Mouse (Mus musculus): ENCODE data around the gene Adap1.

Gene Adap1

GRCm38 (mm10) chr5:139320424-139320823 lies 5.0 kb downstream of the Adap1 start:
- no peak for DNase-seq

GRCm38 (mm10) chr5:139317751-139318504 lies 7.5 kb downstream of the Adap1 start:
- DNase-seq = no peak

DNA sequence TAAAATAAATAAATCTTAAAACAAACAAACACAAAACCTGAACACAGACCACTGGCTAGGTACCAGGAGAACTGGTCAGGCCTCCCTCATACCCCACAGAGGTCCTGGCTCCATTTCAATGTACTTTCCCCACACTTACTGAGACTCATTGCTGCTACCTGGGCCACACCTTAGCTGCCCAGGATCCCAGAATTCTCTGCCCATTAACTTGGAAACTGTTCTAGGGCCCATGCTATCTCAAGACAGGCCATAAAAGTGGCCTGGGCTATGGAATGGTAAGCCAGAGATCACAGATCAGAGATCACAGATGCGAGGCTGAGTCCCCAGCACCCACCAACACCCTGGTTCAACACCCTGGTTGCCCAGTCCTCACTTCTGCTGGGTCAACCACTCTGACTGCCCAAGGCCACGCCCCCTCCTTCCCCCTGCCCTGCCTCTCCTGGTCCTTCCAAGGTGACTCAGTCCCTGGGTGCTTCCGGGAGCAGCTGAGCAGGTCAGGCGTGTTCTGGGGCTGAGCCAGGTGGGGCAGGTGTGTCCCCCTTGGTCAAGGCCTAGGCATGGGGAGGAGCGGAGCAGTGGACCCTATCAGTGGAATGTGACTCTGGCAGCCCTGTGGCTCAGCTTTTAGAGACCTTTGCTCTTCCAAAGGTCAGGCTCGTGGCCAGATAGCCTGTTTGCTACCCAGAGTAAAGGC lies 8.3 kb downstream of the Adap1 start:
- DNase-seq = peak; percentile 59 to 78

GRCm38 (mm10) chr5:139314941-139315642 lies 10.3 kb downstream of the Adap1 start:
- DNase-seq = peak in 1 of 2 experiments; percentile 38

GRCm38 (mm10) chr5:139313536-139313935 lies 11.9 kb downstream of the Adap1 start:
- DNase-seq = no peak

GRCm38 (mm10) chr5:139311822-139312221 lies 13.6 kb downstream of the Adap1 start:
- DNase-seq = no peak

DNA sequence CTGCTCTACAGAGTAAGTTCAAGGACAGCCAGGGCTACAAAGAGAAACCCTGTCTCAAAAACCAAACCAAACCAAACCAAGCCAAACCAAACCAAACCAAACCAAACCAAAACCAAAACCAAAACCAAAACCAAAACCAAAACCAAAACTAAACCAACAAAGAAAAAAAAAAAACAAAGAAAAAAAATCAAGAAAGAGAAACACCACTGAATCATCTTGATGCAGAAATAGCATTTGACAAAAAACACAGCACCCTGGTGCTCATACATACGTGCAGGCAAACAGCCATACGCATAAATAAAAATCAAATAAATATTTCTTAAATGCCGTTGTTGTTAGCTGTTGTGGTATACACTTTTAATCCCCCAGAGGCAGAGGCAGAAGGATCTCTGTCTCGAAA lies 14.9 kb downstream of the Adap1 start:
- DNase-seq = no peak

DNA sequence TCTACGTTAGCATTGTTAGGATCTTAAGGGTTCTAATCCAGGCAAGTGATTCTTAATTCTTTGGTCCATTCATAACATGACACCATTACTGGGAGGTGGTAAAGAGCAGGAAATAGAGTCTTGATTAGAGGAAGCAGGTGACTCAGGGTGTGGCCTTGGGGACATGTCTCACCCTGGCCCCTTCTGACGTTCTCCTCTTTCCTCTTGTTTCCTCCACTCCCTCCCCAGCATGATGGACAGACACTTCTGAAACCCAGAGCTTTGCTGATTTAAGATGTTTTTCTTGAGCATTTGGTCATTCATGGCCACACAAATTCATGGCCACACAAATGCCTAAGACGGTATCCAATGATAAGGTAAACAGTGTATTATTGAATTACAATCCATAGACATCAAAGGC lies 15.5 kb downstream of the Adap1 start:
- DNase-seq = no peak

- no peak for DNase-seq
Measured at GRCm38 (mm10) chr5:139303646-139304061, 21.8 kb downstream of the Adap1 start.

- no peak for DNase-seq
Measured at GRCm38 (mm10) chr5:139302101-139302500, 23.3 kb downstream of the Adap1 start.

DNA sequence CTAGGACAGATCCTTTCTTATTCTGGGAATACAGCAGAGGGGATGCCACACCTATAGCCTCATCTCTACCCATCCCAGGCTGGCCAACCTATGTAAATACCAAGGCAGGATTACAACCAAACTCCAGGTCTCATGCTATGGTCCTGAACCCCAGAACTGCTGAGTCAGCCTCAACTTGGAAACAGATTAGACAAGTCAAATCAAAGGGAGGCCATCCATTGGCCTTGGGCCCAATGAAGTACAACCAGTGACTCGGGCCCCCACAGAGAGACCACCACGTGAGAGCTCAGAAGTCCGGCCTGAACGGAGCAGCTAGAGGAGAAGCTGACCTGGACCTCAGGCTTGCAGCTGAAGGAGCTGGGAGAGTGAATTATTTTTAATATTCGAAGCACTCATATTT lies 27.7 kb downstream of the Adap1 start:
- DNase-seq = no peak

DNA sequence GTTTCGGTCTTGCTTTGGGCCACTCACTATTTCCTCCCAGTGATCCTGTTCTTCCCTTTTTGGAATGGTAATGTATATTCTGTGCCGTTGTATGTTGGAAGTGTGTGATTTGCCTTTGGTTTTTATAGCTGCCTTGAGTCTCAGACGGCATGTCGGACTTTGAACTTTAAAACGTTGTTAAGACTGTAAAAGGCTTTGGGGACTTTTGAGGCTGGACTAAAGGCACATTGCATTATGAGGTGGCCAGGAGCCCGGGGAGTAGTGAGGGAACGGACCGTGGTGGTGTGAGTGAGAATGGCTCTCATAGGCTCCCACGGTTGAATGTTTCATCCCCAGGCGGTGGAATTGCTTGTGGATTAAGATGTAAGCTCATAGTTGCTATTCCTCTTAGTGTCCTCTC lies 28.3 kb downstream of the Adap1 start:
- no peak for DNase-seq

- no peak for DNase-seq
Measured at GRCm38 (mm10) chr5:139294089-139294488, 31.3 kb downstream of the Adap1 start.

DNA sequence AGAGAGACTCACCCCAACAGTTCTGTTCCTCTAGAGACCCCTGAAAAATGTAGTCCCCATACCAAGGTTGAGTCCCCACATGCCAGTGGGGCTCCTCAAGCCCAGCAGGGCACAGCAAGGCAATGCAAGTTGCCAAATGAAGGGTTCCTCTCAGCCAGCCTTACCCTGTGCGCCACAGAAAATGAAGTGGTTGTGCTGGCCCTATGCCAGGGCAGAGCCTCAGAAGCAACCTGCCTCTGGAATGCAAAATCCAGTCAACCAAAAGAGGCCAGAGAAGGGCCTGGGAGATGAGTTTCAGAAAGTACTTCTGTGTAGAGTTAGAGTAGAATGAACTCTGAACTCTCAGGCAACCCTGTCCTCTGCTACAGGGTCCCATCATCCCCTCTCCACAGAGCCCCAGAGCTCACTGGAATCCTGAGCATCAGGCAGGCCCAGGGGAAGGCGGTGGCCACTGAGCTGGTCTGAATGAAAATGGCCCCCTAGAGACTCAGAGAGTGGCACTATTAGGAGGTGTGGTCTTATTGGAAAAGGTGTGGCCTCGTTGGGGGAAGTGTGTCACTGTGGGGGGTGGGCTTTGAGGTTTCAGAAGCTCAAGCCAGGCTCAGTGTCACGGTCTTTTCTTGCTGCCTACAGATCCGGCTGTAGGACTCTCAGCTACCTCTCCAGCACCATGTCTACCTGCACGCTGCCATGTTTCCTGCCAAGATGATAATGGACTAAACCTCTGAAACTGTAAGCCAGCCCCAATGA lies 33.4 kb downstream of the Adap1 start:
- DNase-seq = no peak

DNA sequence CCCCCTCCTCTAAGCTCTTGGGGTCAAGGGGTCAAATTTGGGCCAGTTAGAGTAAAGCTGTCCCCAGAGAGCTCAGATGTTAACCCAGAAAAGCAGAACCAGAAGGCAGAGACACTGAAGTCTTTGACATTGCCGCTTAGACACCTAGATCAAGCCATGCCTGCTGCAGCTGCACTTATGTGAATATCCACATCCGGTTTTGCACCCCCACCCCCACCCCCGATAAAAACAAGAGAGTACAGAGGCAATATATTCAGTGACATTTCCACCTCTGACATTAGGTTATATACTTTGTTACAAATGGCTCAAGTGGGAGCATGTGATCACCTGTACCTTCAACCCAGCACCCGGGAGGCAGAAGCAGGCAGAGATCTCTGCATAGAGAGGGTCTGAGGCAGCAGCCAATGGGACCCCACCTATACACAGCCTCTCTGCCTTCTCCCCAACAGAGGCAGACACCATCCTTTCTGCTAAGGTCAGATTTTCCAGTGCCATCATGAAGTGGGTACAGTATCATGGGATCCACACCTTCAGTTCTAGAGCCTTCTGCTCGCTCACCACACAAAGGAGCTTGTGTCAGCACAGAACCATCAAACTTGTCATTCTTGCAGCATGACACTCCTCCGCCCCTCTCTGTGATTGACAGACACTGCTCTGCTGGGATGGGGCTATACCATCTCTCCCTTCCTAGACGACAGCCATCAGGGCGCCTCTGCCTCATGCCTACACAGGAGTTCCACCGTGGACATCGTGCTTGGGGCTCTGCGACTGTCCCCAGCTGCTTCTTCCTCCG lies 34.8 kb downstream of the Adap1 start:
- no peak for DNase-seq

- DNase-seq = no peak
Measured at GRCm38 (mm10) chr5:139288591-139288990, 36.8 kb downstream of the Adap1 start.

DNA sequence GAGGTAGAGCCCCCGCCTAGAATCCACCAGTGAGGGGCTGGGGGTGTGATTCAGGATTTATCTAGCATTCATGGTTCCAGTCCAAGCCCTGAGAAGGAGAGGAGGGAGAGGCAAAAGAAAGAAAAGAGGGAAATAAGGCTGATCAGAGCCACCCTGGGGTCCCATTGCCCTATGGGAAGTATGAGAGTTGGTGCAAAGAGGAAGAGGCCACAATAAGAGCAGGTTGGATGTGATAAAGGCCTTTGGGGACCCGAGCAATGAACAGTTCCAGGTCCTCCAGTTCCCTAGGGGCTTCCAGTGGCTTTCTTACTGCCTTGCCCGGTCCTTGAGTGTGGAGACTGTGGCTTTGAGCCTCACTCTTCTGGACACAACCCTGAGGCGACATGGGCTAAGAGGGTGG lies 37.6 kb downstream of the Adap1 start:
- DNase-seq = no peak

DNA sequence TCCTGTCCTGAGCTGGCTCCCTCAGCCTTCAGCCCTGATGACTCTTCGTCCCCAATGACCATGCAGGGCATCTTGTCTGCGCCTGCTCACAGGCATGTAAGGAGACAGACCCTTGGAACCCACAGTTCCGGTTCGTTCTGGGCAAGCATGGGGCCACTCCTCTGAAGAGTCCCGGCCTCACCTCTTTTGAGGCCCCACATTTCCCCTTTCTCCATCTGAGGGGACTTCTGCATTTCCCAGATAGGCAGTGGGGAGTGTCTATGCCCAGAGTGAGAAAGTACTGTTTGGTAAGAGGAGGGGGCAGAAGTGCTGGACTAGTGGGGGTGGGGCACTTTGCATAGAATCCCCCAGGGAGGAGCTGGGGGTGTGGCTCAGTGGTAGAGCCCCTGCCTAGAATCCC lies 38.3 kb downstream of the Adap1 start:
- DNase-seq = peak in 1 of 2 experiments; percentile 36

GRCm38 (mm10) chr5:139286142-139286941 lies 39.1 kb downstream of the Adap1 start:
- DNase-seq = peak in 1 of 2 experiments; percentile 24

- no peak for DNase-seq
Measured at GRCm38 (mm10) chr5:139285383-139286067, 39.9 kb downstream of the Adap1 start.

Data from lung, adult 18-20 months (tissue).